Mouse (Mus musculus): Measurements from ENCODE around the gene Chst8.

Gene Chst8

DNA sequence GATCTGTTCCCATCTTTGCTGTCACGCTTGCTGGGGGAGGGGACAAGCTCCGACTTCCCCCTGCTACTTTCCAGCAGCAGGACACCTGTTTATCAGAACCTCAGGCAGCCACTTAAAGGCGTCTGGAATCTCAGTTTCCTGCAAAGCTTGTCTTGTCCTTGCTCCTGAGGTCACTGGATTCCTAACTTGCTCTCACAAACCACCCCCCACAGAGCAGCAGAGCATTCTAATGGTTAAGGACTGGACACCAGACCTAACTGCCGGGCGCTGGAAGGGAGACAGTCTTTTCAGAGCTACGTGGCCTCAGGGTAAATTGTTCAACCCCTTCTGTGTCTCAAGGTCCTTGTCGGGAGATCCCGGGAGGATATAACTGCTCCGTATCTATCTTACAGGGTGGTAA, 143.2 kb downstream of the Chst8 start:
- DNase-seq (ENCODE audit: low read depth, low spot score) = no peak

- DNase-seq (ENCODE audit: low read depth, low spot score) = no peak
These were observed 144.6 kb downstream of the Chst8 start for GRCm38 (mm10) chr7:34667874-34668273.

DNA sequence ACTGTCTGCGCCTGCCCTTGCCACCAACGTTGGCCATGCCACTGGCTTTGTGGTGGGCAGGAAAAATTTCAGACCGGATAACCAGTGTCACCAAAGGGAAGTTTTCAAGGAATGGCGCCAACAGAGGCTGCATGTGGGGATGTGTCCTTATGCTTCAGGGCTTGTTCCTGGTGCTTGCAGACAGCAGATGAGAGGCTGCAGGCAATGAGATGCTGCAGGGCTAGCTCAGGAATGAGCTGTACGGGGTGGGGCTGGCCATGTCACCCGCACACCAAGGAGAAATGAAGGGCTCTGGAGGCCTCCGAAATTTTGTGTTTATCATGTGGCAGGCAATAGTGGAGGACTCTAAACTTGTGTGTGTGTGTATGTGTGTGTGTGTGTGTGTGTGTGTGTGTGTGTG, 149.4 kb downstream of the Chst8 start:
- no peak for DNase-seq (ENCODE audit: low read depth, low spot score)

DNA sequence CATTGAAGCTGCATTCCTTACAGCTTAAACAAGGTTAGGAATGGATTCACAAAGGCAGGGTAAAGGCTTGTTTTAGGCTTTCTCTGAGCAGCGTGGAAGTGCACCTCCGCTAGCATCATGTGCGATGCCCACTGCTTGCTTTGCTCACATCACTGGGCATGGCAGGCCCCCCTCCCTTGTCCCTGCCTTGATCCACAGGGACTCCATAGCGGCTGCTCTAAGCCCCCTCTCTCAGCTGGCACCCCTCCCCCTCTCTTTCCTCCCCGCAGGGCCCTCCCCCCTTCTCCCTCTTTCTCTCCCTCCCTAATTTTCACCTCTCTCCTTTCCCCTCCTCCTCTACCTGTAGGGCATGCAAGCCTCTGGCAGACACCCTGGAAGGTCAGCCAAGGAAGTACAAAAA, 150.3 kb downstream of the Chst8 start:
- no peak for DNase-seq (ENCODE audit: low read depth, low spot score)

- DNase-seq (ENCODE audit: low read depth, low spot score) = no peak
These were observed 153.0 kb downstream of the Chst8 start for GRCm38 (mm10) chr7:34659386-34660085.

- DNase-seq (ENCODE audit: low read depth, low spot score) = no peak
These were observed 155.9 kb downstream of the Chst8 start, which contains the start of gene Kctd15 for GRCm38 (mm10) chr7:34656632-34657031. TSS of gene Kctd15 (minus strand) at chr7:34656732.

- DNase-seq (ENCODE audit: low read depth, low spot score) = peak; percentile 95
These were observed 157.2 kb downstream of the Chst8 start for GRCm38 (mm10) chr7:34655086-34655839.

DNA sequence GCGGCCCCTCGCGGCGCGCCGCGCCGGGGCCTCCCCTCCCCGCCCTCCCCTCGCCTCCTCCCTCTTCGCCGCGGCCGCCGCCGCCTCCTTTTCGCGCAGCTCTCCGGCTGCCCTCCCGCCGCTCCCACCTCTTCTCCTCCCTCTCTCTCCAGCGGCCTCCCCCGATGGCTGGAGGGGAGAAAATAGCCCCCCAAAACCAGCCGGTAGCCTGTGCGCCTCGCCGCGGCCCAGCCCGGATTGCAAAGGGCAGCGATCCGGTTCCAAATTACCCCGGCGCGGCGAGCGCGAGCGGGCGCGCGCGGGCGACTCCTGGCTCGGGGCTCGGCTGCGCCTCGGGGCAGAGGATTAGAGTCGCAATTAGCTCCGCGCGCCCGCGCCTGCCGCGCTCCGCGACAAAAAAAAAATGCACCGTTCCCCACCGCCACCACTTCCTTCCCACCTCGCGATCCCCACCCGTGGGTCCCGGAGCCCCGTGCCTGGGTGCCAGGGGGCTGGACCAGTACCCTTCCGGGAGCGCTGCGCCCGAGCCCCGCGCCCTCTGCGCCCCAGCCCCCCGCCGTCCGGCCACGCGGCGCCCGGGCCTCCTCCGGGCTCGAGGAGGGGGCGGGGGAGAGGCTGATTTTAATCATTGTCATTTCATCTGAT, 157.9 kb downstream of the Chst8 start:
- DNase-seq (ENCODE audit: low read depth, low spot score) = peak; percentile 65

DNA sequence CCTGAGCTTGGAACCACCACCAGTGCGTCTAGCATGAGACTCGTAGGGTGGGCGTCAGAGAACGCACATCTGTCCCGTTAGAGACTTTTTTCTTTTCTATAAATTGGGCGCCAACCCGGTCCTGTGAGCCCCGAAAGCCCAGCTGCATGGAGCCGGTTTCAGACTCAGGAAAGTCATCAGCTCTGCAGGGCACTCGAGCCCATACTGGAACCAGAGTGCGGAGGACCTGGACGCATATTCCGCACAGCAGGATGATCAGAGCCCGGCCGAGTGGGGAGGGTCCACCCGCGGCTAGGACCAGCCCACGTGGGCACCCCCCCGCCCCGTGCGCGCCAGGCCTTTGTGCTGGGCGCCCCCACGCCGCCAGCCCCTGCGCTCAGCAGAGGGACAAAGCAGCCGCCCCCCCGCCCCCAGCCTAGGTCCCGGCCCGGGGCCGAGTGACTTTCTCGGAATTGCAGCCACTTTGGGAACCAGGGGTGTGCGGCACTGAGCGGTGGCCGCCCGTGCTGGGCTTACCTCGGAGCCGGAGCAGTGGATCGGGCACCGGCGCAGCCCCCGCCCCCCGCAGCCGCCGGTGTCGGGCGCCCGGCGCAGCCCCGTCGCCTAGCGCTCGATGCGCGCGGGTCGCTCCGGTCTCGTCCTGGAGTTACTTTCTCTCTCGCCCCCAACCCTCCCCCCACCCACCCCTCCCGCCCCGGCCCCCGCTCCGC, 158.6 kb downstream of the Chst8 start:
- no peak for DNase-seq (ENCODE audit: low read depth, low spot score)

- peak; percentile 39 for DNase-seq (ENCODE audit: low read depth, low spot score)
These were observed 159.6 kb downstream of the Chst8 start for GRCm38 (mm10) chr7:34652751-34653502.

GRCm38 (mm10) chr7:34651381-34651780, 161.1 kb downstream of the Chst8 start:
- no peak for DNase-seq (ENCODE audit: low read depth, low spot score)

DNA sequence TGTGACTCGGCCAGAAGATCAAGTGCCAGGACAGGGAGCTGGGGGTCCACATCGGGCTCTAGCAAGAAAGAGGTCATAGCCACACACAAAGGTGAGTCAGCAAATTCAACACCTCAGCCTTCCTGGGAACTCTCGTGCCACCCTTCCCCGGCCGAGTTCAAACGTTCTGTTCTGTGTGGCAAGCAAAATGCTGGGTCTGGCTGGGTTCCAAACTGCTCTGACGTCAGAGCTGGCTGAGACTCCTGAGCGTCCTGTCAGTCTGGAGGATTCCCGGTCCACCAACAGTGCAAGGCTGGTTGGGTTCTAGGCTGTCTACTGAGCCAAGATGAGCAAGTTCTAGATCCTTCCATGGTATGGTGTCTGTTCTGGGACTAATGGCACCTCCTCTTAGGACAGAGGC, 165.5 kb downstream of the Chst8 start:
- peak; percentile 61 for DNase-seq (ENCODE audit: low read depth, low spot score)

DNA sequence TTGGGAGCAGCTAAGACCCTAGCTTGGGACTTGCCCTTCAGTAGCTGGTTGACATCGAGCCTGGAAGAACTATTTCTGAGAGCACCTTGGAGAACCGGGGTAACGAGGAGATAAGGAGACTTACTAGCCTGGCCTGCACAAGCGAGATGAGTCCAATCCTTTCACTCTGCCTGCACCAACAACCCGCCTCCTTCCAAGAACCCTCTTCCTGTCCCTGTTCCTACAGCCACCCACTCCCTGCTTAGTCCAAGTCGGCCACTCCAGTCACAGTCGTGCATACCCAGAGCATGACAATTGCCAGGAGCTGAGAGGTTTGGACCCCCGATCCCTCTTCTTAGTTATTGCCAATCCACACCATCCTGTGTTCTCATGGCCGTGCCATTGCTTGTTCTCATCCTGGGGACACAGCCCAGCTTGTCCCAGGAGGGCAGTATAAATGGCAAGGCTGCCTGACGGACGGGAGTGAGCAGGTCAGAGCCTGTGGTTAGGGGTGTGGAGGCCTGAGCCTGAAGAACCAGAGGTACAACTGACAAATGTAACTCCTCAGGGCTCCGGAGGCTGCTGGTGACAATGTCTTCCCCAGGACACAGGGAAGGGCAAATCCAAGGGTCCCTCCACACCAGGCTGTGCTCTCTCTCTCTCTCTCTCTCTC, 166.2 kb downstream of the Chst8 start:
- peak; percentile 35 for DNase-seq (ENCODE audit: low read depth, low spot score)

DNA sequence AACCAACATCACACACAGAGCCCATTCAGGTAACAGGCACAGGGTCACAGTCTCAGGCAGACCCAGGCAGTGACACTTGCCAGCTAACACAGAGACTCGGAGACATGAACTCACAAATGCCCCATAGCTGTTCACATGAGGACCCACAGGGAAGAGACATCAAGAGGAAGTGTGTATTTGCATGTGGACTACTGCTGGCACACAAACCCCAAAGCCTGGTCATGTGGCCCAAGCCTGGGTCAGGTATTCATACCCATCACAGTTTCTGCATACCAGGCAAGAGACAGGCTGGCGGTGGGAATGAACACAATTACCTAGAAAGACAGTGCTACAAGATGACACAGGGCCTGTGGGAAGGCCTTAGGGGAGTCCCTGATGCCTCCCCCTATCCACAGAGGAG, 166.9 kb downstream of the Chst8 start:
- no peak for DNase-seq (ENCODE audit: low read depth, low spot score)

- no peak for DNase-seq (ENCODE audit: low read depth, low spot score)
These were observed 167.9 kb downstream of the Chst8 start for GRCm38 (mm10) chr7:34644591-34644990.

DNA sequence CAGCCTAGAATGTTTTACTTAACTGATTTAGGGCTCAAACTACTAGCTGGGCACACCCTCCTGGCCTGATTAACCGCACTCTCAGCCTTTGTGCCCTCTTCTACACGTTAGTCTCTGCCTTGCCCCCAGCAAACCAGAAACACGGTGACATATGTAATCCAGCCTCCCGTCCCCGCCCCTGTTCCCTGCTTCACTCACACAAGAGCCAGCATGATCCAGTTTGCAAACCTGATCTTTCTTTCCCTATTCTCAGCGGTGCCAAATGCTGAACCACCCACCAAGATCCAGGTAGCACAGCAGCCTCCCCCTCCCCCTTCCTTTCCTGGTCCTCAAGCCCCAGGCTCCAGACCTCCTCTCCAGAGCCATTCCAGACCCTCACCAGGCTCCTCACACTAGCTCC, 169.2 kb downstream of the Chst8 start:
- DNase-seq (ENCODE audit: low read depth, low spot score) = no peak

- no peak for DNase-seq (ENCODE audit: low read depth, low spot score)
These were observed 170.5 kb downstream of the Chst8 start for GRCm38 (mm10) chr7:34641968-34642367.

DNA sequence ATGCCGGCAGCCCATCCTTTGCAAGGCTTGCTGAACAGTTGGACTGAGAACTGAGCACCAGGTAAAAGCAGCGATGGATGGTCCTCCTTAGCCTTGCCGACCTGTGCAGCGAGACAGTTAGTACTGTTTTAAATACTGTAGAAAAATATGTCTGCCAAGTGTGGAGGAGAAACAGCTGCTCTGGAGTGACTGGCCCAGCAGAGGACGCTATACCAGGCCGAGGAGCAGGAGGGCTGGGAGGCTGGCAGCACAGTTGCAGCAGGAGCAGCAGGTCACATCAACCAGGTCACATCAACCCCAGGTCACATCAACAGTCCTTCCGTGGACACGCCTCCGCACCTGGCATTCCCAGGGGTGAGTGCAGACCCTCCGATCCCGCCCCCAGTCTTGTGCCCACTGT, 172.7 kb downstream of the Chst8 start:
- DNase-seq (ENCODE audit: low read depth, low spot score) = no peak

DNA sequence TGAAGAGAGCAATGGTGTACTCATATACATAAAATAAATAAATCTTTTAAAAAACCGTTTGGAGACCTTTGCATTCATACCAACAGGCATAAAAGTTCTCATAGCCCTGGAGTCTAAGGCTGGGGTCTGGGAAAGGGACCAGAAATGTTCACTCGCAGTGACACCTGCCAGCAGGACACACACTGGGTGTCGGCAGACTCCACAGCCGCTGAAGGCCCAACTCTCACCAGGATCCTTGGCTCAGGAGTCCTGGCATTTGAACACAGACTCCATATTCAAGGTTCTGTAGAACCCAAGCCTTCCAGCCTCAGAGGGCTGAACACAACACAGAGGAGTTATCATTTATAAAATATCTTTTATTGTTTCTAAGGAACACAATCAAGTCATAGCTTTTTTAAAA, 175.8 kb downstream of the Chst8 start:
- no peak for DNase-seq (ENCODE audit: low read depth, low spot score)

- DNase-seq (ENCODE audit: low read depth, low spot score) = no peak
These were observed 179.4 kb downstream of the Chst8 start for GRCm38 (mm10) chr7:34632966-34633742.
